Mouse (Mus musculus) WW6 (cell line): ENCODE measurements around the gene Kiss1.
A peak's percentile ranks its signal among the peaks of the same experiment; 100 is the strongest.

ENCODE experiments used
- DNase-seq: peaks from one replicate; pipeline ENCODE4 v3.0.0-alpha.2; 2013; ENCODE audit warnings: low read depth, low spot score

The Kiss1 gene

GRCm38 (mm10) chr1:133362103-133362502 lies 40.4 kb downstream of the Kiss1 start:
- DNase-seq: no peak

- peak; percentile 83 for DNase-seq
Observed at GRCm38 (mm10) chr1:133363276-133364021, 41.8 kb downstream of the Kiss1 start, which contains the start of gene Etnk2. Gene Etnk2, plus strand, starts transcription at chr1:133363572.

GRCm38 (mm10) chr1:133364022-133364630 lies 42.5 kb downstream of the Kiss1 start:
- no peak for DNase-seq

GRCm38 (mm10) chr1:133364890-133365289 lies 43.2 kb downstream of the Kiss1 start:
- no peak for DNase-seq

- DNase-seq: no peak
Observed at GRCm38 (mm10) chr1:133366951-133367605, 45.4 kb downstream of the Kiss1 start.

- no peak for DNase-seq
Observed at GRCm38 (mm10) chr1:133367606-133368488, 46.2 kb downstream of the Kiss1 start.

- DNase-seq: no peak
Observed at GRCm38 (mm10) chr1:133368644-133369043, 47.0 kb downstream of the Kiss1 start.

GRCm38 (mm10) chr1:133370352-133370751 lies 48.7 kb downstream of the Kiss1 start:
- DNase-seq: no peak

GRCm38 (mm10) chr1:133371431-133371830 lies 49.8 kb downstream of the Kiss1 start:
- no peak for DNase-seq

- no peak for DNase-seq
Observed at GRCm38 (mm10) chr1:133372113-133372512, 50.4 kb downstream of the Kiss1 start.

GRCm38 (mm10) chr1:133375696-133376346 lies 54.1 kb downstream of the Kiss1 start:
- no peak for DNase-seq

GRCm38 (mm10) chr1:133377547-133377946 lies 55.9 kb downstream of the Kiss1 start:
- DNase-seq: no peak
